Mouse (Mus musculus): ENCODE data around the gene Myo1e. TPM values are rescaled to one million over a fixed set of nuclear protein-coding genes. Genes with fewer than 3 reads are reported as not detected.

Myo1e gene
- total and polyA plus RNA-seq, 2 experiments from 2014 or later: 3.0 to 5.9 TPM

DNA sequence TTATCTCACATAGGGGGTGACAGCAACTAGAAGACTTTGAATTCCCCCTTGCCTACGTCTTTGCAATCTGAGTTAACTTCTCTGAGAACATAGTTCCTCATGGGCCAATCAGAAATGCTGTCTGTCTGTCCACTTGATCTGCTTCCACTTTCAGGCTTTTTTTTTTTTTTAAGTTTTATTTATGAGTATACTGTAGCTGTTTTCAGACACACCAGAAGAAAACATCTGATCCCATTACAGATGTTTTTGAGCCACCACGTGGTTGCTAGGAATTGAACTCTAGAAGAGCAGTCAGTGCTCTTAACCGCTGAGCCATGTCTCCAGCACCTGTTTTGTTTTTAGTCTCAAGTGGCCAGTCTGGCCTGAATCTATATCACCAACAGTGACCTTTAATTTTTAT, 32.1 kb downstream of the Myo1e start:
- ATAC-seq (ENCODE audit: low FRiP score) (no peak), DNase-seq (ENCODE audit: low spot score) (no peak)
- H3K4me2 ChIP-seq (ENCODE audit: low read depth, low read length, poor library complexity, severe bottlenecking): no peak overlapping the region
- H3K9me3 ChIP-seq (ENCODE audit: low read length): no peaks in the 10 kb centered on the region
- H3K27ac ChIP-seq (ENCODE audit: low read depth, low read length): no peak overlapping the region
- no peak overlapping the region for H3K4me3 ChIP-seq (ENCODE audit: low read depth, low read length)
- TF ChIP-seq CTCF (IDR thresholded peaks at IDR 0.05): no peak
- H3K36me3 ChIP-seq (ENCODE audit: insufficient read depth, low read length): no peaks in the 10 kb centered on the region
- no peaks in the 10 kb centered on the region for H3K4me1 ChIP-seq (ENCODE audit: insufficient read depth, low read length)
- 87% methylated on average over 3 of the region's 3 CpGs for WGBS
- H3K9ac ChIP-seq (replicated peaks; ENCODE audit: low read length, poor library complexity, severe bottlenecking): no peak overlapping the region
- H3K27me3 ChIP-seq (ENCODE audit: insufficient read depth, low read length): no peaks in the 10 kb centered on the region

DNA sequence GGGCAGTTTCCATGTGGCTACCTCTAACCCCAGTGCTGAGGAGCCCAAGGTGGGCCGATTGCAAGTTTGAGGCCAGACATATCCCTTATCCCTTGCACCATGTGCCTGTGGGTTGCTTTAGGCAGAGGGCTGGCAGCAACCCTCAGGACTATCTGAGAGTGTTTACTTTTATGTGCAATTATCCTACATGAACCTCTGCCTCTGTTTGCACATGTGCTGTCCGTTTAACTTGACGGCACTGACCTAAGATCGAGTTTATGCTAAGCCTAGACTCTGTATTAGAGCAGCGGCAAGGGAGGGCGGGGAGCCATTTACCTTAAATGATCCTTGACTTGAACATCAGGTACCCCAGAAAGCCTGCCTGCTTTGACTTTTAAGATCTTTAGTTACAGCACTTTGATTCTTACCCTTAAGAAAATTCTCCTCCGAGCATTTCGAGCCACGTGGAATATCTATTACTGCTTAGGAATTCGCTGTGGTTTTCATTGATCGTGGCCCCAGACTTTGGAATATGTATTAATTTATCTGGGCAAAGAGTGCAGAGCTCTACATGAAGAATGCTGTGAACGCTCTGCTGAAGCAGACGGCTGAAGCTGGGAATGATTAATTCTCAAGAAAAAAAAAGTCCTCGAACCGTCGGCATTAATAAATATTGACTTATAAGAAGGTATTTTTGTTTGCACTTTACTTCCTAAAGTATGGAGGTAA, 33.7 kb downstream of the Myo1e start:
- Histone ChIP-seq H3K27me3 (ENCODE audit: insufficient read depth, low read length) (no peaks in the 10 kb centered on the region), H3K4me2 (ENCODE audit: low read depth, low read length, poor library complexity, severe bottlenecking) (no peak overlapping the region), H3K9ac (replicated peaks; ENCODE audit: low read length, poor library complexity, severe bottlenecking) (no peak overlapping the region), H3K36me3 (ENCODE audit: insufficient read depth, low read length) (no peaks in the 10 kb centered on the region), H3K9me3 (ENCODE audit: low read length) (no peaks in the 10 kb centered on the region), H3K27ac (ENCODE audit: low read depth, low read length) (no peak overlapping the region), H3K4me3 (ENCODE audit: low read depth, low read length) (no peak overlapping the region), H3K4me1 (ENCODE audit: insufficient read depth, low read length) (no peaks in the 10 kb centered on the region)
- ATAC-seq (ENCODE audit: low FRiP score) (no peak), DNase-seq (ENCODE audit: low spot score) (no peak)
- 73% methylated on average over 16 of the region's 16 CpGs for WGBS
- no peak for TF ChIP-seq CTCF (IDR thresholded peaks at IDR 0.05)

DNA sequence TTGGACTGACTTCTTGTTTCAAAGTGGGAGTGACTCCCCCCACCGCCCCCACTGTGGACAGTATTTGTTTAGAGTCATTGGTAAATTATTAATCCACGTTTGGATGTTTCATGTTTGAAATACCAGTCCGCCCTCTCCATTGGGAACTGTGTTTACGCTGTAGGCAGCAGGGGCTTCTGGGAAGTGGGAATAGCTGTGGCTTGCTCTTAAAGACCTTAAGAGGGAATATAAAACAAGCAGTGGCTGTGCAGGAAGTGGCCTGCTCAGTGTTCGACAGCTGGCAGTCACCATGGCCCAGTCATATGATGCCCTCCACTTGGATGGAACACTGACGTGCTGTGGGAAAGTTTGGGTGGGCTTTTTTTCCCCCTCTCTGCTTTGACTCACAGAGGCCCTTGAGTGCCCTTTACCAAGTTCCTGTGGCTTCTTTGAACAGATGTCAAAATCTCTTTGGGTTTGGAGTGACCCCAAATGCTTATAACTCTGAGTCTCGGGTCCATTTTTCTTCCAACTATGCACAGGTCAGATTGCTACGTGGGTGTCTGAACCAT, 34.3 kb downstream of the Myo1e start:
- Histone ChIP-seq H3K27ac (ENCODE audit: low read depth, low read length) (no peak overlapping the region), H3K4me2 (ENCODE audit: low read depth, low read length, poor library complexity, severe bottlenecking) (no peak overlapping the region), H3K27me3 (ENCODE audit: insufficient read depth, low read length) (no peaks in the 10 kb centered on the region), H3K4me3 (ENCODE audit: low read depth, low read length) (no peak overlapping the region), H3K36me3 (ENCODE audit: insufficient read depth, low read length) (no peaks in the 10 kb centered on the region), H3K4me1 (ENCODE audit: insufficient read depth, low read length) (no peaks in the 10 kb centered on the region), H3K9ac (replicated peaks; ENCODE audit: low read length, poor library complexity, severe bottlenecking) (no peak overlapping the region), H3K9me3 (ENCODE audit: low read length) (no peaks in the 10 kb centered on the region)
- no peak for TF ChIP-seq CTCF (IDR thresholded peaks at IDR 0.05)
- DNase-seq (ENCODE audit: low spot score) (no peak), ATAC-seq (ENCODE audit: low FRiP score) (no peak)
- WGBS: 73% methylated on average over 8 of the region's 8 CpGs

DNA sequence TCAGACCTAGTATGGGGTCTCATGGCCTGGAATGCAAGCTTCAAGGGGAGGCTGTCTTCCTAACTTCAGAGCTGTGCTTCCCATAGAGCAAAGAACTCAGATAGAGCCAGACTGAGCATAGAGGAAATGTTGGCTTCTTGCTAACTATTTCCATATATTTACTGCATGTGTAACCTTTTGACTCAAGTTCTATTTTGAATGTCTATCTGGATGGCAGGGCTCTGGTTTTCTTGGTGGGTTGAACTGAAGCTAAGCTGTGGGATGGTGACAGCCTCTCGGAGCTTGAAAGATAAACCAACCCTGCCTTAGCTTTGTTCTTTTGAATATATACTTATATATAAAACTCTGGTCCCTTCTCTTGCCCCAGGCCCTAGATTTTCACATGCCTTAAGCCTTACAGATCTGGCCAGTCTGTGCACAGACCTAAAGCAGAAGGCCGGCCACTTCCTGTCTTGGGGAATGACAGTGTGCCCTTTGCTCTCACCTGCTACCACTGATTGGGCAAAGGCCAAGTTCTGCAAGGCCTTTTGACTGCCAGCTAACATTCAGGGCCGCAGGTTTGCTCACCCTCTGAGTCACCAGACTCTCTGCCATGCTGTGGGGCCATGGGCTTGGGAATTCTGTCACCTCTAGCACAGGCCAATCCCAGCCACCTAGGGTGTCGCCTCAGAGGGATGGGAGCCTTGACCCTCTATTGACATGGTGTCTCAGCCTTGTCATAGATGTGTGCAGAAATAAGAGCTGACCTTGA, 35.1 kb downstream of the Myo1e start:
- Histone ChIP-seq H3K27ac (ENCODE audit: low read depth, low read length) (no peak overlapping the region), H3K4me3 (ENCODE audit: low read depth, low read length) (no peak overlapping the region), H3K9ac (replicated peaks; ENCODE audit: low read length, poor library complexity, severe bottlenecking) (no peak overlapping the region), H3K4me2 (ENCODE audit: low read depth, low read length, poor library complexity, severe bottlenecking) (no peak overlapping the region), H3K36me3 (ENCODE audit: insufficient read depth, low read length) (no peaks in the 10 kb centered on the region), H3K9me3 (ENCODE audit: low read length) (no peaks in the 10 kb centered on the region), H3K27me3 (ENCODE audit: insufficient read depth, low read length) (no peaks in the 10 kb centered on the region), H3K4me1 (ENCODE audit: insufficient read depth, low read length) (no peaks in the 10 kb centered on the region)
- ATAC-seq (ENCODE audit: low FRiP score) (no peak), DNase-seq (ENCODE audit: low spot score) (no peak)
- WGBS: 85% methylated on average over 4 of the region's 4 CpGs
- no peak for TF ChIP-seq CTCF (IDR thresholded peaks at IDR 0.05)

DNA sequence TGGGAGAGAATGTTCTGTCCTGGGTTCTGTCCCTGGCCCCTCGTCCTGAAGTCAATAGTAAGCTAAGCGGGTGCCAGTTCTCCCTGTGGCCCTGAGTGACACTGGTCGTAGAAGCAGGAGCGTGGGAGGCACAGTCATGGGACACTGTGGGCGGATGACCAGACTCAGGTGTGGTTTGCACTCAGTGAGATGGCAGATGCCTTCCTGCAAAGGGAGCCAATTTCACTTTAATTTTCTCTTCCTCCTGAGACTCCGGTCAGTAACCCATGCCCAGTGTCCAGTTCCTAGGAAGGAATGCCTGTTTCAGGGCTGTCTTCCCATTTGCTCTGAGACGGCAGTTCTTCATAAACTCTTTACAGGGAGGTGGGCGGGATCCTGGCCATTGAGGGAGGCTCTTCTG, 36.1 kb downstream of the Myo1e start:
- Histone ChIP-seq H3K4me2 (ENCODE audit: low read depth, low read length, poor library complexity, severe bottlenecking) (no peak overlapping the region), H3K27me3 (ENCODE audit: insufficient read depth, low read length) (no peaks in the 10 kb centered on the region), H3K9ac (replicated peaks; ENCODE audit: low read length, poor library complexity, severe bottlenecking) (no peak overlapping the region), H3K4me1 (ENCODE audit: insufficient read depth, low read length) (no peaks in the 10 kb centered on the region), H3K27ac (ENCODE audit: low read depth, low read length) (no peak overlapping the region), H3K9me3 (ENCODE audit: low read length) (no peaks in the 10 kb centered on the region), H3K36me3 (ENCODE audit: insufficient read depth, low read length) (no peaks in the 10 kb centered on the region), H3K4me3 (ENCODE audit: low read depth, low read length) (no peak overlapping the region)
- ATAC-seq (ENCODE audit: low FRiP score) (no peak), DNase-seq (ENCODE audit: low spot score) (no peak)
- WGBS: 77% methylated on average over 8 of the region's 8 CpGs
- TF ChIP-seq CTCF (IDR thresholded peaks at IDR 0.05): no peak

DNA sequence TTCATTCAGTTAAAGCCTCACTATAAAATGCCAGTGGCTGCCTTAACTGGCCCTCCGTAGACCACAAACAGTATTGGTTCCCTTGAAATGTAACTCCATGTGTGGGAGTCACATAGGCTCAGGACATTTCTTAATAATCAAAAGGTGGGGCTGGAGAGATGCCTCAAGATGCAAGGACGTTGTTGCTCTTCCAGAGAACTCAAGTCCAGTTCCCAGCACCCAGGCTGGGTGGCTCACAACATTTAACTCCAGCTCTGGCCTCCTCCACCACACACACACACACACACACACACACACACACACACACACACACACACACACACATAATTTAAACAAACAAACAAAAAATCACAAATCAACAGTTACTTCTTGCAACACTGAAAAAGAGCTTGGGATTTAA, 36.6 kb downstream of the Myo1e start:
- no peak for DNase-seq (ENCODE audit: low spot score)
- no peak overlapping the region for H3K4me2 ChIP-seq (ENCODE audit: low read depth, low read length, poor library complexity, severe bottlenecking)
- no peak overlapping the region for H3K9ac ChIP-seq (replicated peaks; ENCODE audit: low read length, poor library complexity, severe bottlenecking)
- no peaks in the 10 kb centered on the region for H3K27me3 ChIP-seq (ENCODE audit: insufficient read depth, low read length)
- WGBS: 72% methylated on average over 2 of the region's 2 CpGs
- TF ChIP-seq CTCF (IDR thresholded peaks at IDR 0.05): no peak
- no peaks in the 10 kb centered on the region for H3K9me3 ChIP-seq (ENCODE audit: low read length)
- H3K4me1 ChIP-seq (ENCODE audit: insufficient read depth, low read length): no peaks in the 10 kb centered on the region
- no peaks in the 10 kb centered on the region for H3K36me3 ChIP-seq (ENCODE audit: insufficient read depth, low read length)
- no peak overlapping the region for H3K27ac ChIP-seq (ENCODE audit: low read depth, low read length)
- no peak overlapping the region for H3K4me3 ChIP-seq (ENCODE audit: low read depth, low read length)
- ATAC-seq (ENCODE audit: low FRiP score): no peak
